Mouse (Mus musculus): ENCODE data around the gene Xiap. TPM values are rescaled to one million over a fixed set of nuclear protein-coding genes. Genes with fewer than 3 reads are reported as not detected.
"Not testable (repeated sequence)": the region's sequence is repeated elsewhere in the genome, so short reads cannot be mapped to it uniquely, and the experiment has no call there.

Gene Xiap
- total RNA-seq (2017) = 48.1 and 55.3 TPM in 2 replicates

DNA sequence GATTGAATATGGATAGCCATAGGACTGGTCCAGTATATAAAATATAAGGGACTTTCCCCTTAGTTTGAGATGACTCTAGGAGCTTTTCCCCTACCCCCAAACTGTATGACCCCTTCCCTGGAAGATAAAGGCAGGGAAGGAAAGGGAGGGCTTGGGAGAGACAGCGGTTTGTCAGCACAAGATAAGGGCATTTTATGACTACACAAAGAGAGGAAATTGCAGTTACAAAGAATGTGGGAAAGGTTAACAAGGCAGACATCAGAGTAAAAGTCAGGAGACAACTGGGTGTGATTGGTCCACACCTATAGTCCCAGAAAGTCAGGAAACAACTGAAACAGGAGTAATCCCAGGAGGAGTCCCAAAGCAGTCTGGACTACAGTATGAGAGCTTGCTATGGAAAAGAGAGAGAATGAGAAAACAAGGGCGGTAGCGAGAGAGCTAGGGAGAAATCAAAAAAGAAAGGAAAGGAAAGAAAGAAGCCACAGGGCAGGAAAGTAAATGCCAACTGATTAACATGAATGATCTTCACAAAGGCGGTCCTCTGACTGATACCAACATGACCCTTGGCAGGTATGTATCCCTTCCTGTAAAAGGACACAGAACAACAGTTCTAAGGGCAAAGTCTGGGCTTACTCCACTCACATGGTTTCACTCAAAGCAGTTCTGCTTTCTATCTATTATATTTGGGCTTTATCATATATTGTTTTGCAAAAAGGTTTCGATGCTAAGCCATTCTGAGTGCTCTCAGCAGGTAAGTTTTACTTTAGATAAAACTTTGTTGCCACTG is at the start of gene Xiap:
TSS of gene Xiap (plus strand) at position 398 of the 787 bp plus-strand sequence.
- no peak for ATAC-seq (replicated peaks; ENCODE audit: low read depth, poor library complexity, severe bottlenecking)

DNA sequence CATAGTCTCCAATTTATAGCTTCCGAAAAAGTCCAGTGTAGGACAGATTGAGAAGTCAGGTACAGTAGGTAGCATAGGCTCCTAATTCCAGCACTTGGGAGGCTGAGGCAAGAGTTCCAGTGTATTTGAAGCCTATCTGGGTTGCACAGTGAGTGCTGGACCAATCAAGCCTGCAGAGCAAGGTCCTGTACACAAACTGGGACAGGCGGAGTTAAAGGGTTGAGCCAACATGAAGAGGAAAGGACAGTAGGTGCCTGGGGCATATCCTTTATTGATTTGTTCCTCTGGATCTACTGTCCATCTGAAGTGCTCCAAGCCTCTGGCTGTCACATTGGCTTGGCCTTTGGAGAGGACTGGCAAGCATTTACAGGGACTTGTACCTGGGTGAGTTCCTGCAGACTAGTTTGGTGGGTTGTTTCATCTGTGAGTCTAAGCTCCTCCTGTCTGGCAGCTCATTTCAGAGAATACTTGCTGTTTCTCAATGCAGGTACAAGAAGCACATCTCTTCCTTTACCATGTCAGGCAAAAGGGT is 46.7 kb upstream of the Xiap start:
- ATAC-seq (replicated peaks; ENCODE audit: low read depth, poor library complexity, severe bottlenecking) = no peak

DNA sequence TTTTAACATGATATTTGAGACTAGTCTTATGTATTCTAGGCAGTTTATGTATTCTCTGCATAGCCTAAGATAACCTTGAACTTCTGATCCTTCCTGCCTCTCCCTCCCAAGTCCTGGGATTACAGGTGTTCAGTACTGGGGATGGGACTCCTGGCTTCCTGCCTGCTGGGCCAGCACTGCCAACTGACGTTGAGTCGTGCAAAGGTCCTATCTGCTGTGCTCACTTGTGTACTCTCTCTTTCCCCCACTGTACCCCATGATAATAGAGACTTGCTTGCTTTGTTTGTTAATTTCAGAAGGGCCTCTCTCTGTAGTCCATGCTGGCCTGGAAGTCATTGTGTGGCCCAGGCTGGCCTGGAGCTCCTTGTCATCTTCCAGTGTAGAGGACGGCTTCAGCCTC is 45.7 kb upstream of the Xiap start:
- no peak for ATAC-seq (replicated peaks; ENCODE audit: low read depth, poor library complexity, severe bottlenecking)

DNA sequence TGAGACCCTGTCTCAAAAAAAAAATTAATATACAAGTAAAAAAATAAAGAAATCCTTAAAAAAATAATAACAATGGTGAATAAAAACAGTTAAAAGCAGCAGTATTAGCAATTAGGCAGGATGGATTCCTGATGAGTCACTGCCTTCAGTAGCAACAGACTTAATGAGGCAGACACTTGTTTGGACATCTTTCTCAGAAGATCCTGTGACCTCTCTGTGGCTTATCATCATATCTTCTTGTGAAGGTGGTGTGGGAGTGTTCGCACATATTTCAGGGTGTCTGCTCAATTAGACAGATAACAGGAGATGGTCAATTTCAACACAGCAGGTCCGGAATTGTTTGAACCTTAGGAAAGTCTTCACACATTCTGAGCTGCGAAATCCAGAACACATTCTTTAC is 45.0 kb upstream of the Xiap start:
- ATAC-seq (replicated peaks; ENCODE audit: low read depth, poor library complexity, severe bottlenecking) = no peak

DNA sequence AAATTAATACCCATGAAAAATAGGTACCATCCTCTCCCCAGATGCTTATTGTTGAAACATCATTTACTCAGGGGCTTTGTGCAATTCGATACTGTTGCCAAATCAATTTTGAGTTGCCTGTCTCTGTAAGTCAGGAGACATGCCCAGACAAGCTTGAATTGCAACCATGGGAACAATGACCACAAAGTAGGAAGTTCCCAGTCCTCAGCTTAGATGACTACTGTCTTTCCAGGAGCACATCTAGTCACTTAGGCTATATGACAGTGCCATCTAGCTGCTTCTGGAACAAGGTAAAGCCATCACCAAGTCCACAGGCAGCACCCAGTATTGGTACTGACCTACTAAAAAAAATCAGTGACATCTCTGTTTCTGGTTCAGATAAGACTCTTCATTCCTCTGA is 41.4 kb upstream of the Xiap start:
- peak; percentile 62; the same call in 1 of the 2 replicates for ATAC-seq (replicated peaks; ENCODE audit: low read depth, poor library complexity, severe bottlenecking)

DNA sequence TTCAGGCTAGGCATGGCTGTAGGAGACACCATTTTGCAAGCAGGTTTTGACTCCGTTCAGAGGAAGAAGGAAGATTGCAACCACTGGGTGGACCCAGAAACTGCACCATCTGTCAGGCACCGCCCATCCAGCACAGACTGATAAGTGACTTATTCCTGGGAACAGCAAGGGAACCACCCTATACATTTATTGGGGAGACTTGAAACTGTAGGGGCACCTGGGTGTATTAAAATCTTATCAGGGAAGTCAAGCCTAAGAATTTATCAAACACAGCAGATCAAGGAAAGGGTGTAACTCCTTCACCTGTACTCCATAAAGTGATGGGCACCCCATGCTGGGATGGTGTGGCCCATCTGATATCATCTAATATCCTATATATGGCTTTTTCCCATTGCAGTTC is 40.0 kb upstream of the Xiap start:
- ATAC-seq (replicated peaks; ENCODE audit: low read depth, poor library complexity, severe bottlenecking) = peak; percentile 18; the same call in 1 of the 2 replicates

DNA sequence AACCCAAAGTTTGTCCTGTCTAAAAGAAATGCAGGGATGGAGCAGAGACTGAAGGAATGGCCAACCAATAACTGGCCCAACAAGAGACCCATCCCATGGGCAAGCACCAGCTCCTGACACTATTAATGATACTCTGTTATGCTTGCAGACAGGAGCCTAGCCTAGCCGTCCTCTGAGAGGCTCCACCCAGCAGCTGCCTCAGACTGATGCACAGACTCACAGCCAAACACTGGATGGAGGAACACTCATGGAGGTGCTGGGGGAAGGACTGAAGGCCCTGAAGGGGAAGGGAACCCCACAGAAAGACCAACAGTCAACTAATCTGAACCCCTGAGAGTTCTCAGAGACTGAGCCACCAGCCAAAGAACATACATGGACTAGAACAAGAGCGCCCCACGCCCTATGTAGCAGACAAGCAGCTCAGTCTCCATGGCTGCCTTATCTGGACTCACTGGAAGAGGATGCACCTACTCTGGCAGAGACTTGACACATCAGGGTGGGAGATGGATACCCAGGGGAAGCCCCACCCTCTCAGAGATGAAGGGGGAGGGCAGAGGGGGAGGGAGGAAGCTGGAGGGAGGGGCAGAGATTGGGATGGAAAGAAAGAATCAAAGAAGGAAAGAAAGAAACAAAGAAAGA is 33.6 kb upstream of the Xiap start:
- not testable (repeated sequence) for ATAC-seq (replicated peaks; ENCODE audit: low read depth, poor library complexity, severe bottlenecking)

DNA sequence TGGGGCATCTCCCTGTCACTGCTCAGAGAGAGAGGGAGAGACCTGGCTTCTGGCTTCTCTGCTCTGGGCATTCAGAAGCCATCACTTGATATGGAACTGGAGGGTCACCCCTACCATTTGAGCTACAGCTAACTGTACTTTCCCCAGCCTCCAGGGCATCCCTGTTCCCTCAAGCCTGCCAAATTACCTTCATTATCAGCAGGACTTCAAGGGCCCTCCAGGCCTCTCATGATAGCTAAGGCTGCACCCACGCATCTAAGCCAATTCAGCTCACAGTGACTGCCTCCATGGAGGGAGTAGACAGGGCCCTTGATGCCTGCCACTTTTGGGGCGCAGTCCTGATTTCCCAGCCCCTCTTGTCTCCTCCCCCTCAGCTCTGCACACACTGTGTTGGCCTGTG is 32.5 kb upstream of the Xiap start:
- ATAC-seq (replicated peaks; ENCODE audit: low read depth, poor library complexity, severe bottlenecking) = not testable (repeated sequence)

DNA sequence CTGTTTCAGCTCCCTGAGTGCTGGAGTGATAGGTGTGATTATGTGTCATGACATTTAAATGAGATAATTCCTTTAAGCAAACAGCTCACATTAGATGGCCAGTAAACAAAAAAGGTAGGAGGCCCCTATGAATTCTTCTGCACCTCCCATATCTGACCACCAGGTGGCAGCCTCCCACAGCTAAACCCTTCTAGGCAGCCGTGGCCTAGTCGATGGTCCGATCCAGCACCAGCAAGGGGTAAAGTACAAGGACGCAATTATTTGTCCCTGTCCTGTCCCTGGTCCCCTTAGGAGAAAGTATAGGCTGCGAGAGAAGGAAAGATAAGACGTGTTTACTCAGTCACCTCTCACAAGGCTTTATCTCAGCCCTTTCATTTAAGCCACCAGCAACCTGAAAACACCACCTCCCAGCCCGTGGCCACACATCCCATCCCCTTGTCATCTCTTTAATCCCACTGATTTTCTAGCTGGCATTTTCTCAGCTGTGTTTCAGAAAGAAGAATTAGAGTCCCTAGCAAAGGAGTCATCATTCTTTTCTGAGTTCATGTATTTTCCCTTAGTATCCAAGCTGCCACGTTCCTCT is 26.3 kb upstream of the Xiap start:
- ATAC-seq (replicated peaks; ENCODE audit: low read depth, poor library complexity, severe bottlenecking) = peak; percentile 90

DNA sequence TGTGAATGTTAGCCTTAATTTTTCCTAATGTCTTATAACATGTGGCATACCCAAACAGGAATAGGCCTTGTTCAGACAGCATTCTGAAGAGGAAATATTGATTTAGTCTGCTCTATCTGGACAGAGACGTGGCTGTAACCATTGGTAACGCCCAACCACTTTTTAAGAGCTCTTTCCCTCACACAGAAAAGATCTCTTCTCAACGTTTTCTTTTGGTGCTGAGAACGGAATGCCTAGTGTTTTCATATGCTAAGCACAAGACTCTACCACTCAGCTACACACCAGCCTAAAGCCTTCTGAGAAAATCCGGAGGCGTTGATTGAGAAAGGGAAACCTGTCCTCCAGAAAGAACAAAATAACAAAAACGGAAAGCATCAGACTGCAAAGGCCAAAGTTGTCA is 25.6 kb upstream of the Xiap start:
- no peak for ATAC-seq (replicated peaks; ENCODE audit: low read depth, poor library complexity, severe bottlenecking)

DNA sequence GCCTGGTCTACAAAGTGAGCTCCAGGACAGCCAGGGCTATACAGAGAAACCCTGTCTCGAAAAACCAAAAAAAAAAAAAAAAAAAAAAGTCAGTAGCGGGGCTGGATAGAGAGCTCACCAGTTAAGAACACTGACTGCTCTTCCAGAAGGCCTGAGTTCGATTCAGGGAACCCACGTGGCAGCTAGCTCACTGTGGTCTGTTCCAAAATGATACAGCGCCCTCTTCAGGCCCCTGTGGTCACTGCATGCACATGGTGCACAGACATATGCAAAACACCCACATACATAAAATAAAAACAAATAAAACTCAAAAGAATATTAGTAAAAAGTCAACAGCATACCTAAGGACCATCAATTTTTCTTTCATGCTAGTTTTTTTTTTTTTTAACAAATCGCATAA is 20.0 kb upstream of the Xiap start:
- no peak for ATAC-seq (replicated peaks; ENCODE audit: low read depth, poor library complexity, severe bottlenecking)

DNA sequence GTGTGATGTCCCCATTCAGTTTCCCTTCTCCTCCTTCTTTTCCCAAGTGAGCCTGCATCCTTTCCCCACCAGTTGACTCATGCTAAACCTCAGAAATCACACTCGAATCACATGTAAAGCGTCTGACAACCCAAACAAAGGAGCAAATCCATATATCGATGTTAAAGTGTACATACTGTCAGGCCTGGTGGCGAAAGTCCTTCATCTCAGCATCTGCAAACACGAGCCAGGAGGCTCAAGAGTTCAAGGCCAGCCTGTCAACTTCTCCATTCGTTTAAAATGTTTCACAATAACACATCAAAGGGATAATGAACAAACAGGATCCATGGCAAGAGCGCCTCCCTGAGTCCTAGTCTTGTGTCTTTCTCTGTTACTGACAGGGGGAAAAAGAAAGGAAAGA is 14.5 kb upstream of the Xiap start:
- no peak for ATAC-seq (replicated peaks; ENCODE audit: low read depth, poor library complexity, severe bottlenecking)

DNA sequence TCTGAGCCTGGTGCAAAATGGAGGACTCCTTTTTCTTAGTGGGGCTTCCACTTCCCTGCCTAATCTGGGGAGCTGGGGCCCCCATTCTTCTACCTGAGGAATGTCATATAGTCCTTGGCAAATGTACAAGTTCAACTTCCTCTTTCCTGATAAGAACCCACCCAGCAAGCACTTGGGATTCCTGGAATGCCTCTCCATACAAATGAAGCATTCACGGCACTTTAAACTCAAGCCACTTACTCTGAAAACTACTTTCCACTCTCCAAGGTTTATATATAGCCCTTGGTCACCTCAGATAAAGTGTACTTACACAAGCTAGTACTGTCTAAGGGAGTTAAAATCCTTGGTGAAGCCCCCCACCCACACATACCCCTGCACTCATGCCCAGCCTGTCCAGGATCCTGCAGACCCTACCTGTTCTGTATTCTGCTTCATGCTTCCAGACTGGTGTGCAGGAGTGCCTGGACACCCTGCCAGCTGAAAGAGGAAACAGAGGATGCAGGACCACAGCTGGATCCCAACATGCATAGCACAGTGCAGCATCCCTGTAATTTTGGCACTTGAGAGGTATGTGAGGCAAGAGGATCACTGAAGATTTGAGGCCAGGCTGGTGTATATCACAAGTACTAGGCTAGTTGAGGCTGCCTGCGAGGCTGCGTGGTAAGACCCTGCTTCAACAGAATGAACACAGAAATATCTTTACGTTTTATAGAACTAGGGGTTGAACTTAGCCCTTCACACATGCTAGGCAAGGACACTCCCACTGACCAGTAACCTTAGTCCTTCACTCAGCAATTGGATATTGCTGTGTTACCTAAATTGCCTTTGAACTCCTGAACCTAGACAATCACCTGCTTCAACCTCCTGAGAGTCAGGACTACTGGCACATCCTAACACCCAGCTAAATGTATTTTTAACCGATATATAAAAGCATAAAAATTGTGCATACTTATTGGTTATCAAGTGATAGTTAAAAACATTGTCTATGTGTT is 8.5 kb upstream of the Xiap start:
- ATAC-seq (replicated peaks; ENCODE audit: low read depth, poor library complexity, severe bottlenecking) = no peak

DNA sequence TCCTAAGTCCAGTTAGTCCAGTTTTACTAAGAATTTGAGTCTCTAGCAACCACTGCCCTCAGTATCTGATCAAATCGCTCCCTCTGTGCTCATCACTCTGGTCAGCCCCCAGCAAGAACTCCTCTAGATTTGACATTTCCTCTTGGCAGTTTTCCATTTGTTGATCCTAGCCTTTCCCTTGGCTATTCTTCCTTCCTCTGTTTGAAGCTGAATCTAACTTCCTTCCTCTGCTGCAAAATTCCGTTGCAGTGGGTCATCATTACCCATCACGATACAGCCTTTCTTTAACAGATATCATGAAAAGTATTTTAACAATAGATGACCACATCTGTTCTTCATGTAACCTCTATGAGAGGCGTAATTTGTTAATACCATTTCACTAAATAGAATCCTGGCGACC is 2.5 kb upstream of the Xiap start:
- ATAC-seq (replicated peaks; ENCODE audit: low read depth, poor library complexity, severe bottlenecking) = no peak

DNA sequence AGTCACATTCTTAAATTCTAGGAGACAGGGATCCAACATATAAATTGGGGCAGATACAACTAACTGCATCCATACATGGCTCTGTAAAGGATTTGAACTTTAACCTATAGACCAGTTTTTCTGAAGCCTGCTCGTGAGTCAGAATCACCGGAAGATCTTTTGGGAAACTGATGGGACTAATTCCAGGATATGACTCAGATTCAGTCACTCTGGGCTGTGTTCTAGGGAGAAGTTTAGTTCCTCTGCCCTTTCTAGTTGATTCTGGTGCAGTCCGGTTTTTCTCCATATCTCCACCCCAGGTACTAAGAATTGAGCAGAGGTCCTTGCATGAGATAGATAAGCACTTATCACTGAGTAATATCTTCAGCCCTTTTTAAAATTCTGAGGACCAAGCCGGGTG is 1.6 kb upstream of the Xiap start:
- ATAC-seq (replicated peaks; ENCODE audit: low read depth, poor library complexity, severe bottlenecking) = no peak

DNA sequence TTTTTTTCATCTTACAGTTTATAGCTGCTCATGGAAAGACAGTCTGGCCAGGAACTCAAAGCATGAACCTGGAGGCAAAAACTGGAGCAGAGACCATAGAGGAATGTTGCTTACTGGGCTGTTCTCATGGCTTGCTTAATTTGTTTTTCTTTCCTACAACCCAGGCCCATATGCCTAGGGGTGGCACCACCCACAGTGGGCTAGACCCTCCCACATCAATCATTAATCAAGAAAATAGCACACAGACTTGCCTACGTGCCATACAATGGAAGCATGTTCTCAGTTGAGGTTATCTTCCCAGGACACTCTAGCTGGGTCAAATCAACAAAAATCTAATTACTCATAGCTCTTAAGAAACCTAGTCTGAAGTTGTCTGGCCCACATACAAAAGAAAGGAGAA is 4.1 kb downstream of the Xiap start:
- ATAC-seq (replicated peaks; ENCODE audit: low read depth, poor library complexity, severe bottlenecking) = no peak

DNA sequence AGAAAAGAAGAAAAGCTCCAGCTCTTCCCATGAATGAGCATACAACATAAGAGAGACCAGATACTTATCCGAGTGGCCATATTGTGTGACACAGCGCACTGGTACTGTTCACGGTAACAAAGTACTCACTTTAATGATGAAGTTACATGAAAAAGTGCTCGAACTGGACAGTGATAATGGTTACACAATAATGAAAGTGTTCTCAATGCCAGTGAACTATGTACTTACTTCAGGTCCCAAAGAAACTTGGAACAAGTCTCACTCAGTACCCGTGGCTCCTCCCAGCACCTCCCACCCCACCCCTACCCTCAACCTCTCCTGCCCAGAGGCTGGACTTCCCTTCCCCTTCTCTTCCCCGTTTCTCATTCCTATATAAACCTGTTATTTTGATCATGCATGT is 5.6 kb downstream of the Xiap start:
- ATAC-seq (replicated peaks; ENCODE audit: low read depth, poor library complexity, severe bottlenecking) = no peak

DNA sequence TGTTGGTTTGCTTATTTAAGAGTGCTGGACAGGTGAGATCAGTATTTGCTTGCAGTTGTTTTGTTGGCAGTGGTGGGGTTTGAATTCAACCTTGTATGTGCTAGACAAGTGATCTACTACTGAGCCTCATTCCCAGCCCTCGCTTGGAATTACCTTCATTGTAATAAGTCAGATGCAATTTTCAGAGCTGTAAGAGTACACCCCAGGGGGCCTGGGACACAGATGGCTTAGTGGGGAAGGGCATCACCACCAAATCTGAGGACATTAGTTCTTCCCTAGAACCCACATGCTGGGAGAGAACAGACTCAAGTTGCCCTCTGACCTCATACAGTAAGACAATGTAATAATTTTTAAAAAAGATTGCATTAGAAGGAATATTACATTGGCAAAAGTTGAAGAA is 7.3 kb downstream of the Xiap start:
- no peak for ATAC-seq (replicated peaks; ENCODE audit: low read depth, poor library complexity, severe bottlenecking)

DNA sequence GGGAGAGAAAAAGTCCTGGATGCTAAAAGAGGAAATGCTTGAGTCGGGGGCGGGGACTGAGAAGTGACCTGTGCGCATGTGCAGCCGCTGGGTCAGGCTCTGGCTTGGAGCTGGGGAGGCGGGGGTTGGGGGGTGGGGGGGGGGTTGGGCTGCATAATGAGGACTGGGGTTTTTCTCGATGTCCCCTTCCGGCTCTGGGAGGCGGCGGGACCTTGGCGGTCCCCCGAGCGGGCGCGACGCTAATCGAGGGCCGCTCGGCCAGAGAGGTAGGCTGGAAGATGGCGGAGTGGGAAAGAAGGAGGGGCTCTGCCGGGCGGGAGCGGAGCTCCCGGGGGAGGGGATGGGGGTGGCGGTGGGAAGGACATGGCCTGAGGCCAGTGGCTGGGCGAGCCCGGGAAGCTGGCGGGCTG is 8.3 kb downstream of the Xiap start:
- ATAC-seq (replicated peaks; ENCODE audit: low read depth, poor library complexity, severe bottlenecking) = peak; percentile 75
